ENCODE assay signal across 8 mouse cellular contexts in genomic region chr8:121653340-121654019, GRCm38 (mm10). TPM values are rescaled to one million over a fixed set of nuclear protein-coding genes. Genes with fewer than 3 reads are reported as not detected.
DNase-seq lines count a peak whose midpoint lies in the region; ATAC-seq and TF ChIP-seq lines count a peak whose summit lies in the region.

No protein-coding gene starts in this region.

- no peak for TF ChIP-seq CTCF in testis, adult 2 months (IDR thresholded peaks at IDR 0.05; ENCODE audit: control insufficient read depth, insufficient read depth, insufficient replicate concordance, low read depth, low read length)

- no peaks in the 10 kb centered on the region for H3K27me3 ChIP-seq in testis, adult 2 months (ENCODE audit: control insufficient read depth, insufficient read depth, low read length)
- no peaks in the 10 kb centered on the region for H3K27me3 ChIP-seq in kidney, embryonic 15.5 days
- no peaks in the 10 kb centered on the region for H3K27me3 ChIP-seq in midbrain, embryonic 12.5 days

- peak overlapping the region; percentile 95 for H3K4me2 ChIP-seq in kidney, embryonic 15.5 days
- peak overlapping the region; percentile 88 for H3K4me2 ChIP-seq in midbrain, embryonic 12.5 days (replicated peaks)

- WGBS in kidney, embryonic 15.5 days = 2% methylated on average over 31 of the region's 31 CpGs
- WGBS in midbrain, embryonic 12.5 days = 2% methylated on average over 31 of the region's 31 CpGs

- no peaks in the 10 kb centered on the region for H3K36me3 ChIP-seq in testis, adult 2 months (ENCODE audit: control insufficient read depth, insufficient read depth, low read length)
- H3K36me3 ChIP-seq in kidney, embryonic 15.5 days = no peaks in the 10 kb centered on the region
- peaks cover 7% of the 10 kb centered on the region; the same call in 1 of the 2 replicates for H3K36me3 ChIP-seq in midbrain, embryonic 12.5 days

- peak; percentile 67 for DNase-seq in adrenal gland, postnatal 10 days
- no peak for DNase-seq in adrenal gland, adult 18-20 months (ENCODE audit: low spot score in 2 of 2)
- DNase-seq in testis, postnatal 10 days (ENCODE audit: low spot score) = no peak
- DNase-seq in frontal cortex, postnatal 10 days (ENCODE audit: low spot score in 2 of 2) = no peak
- no peak for DNase-seq in adrenal gland, postnatal 14 days

- peaks cover 26% of the 10 kb centered on the region for H3K4me1 ChIP-seq in testis, adult 2 months (ENCODE audit: control insufficient read depth, insufficient read depth, low read length)
- H3K4me1 ChIP-seq in kidney, embryonic 15.5 days = peaks cover 44% of the 10 kb centered on the region
- H3K4me1 ChIP-seq in midbrain, embryonic 12.5 days = peaks cover 46% of the 10 kb centered on the region

- peak overlapping the region; percentile 79 for H3K27ac ChIP-seq in testis, adult 2 months (ENCODE audit: control insufficient read depth, insufficient read depth, low read depth, low read length)
- peak overlapping the region; percentile 95 for H3K27ac ChIP-seq in kidney, embryonic 15.5 days
- peak overlapping the region; percentile 98 for H3K27ac ChIP-seq in midbrain, embryonic 12.5 days (replicated peaks)

- H3K4me3 ChIP-seq in testis, adult 2 months (ENCODE audit: control insufficient read depth, low read depth, low read length) = peak overlapping the region; percentile 90
- peak overlapping the region; percentile 85 for H3K4me3 ChIP-seq in kidney, embryonic 15.5 days (replicated peaks)
- H3K4me3 ChIP-seq in midbrain, embryonic 12.5 days = peak overlapping the region; percentile 94

- TF ChIP-seq POLR2A in testis, adult 2 months (IDR thresholded peaks at IDR 0.05; ENCODE audit: control insufficient read depth, low read depth, low read length) = no peak

- peak overlapping the region; percentile 71 for H3K9ac ChIP-seq in kidney, embryonic 15.5 days
- peak overlapping the region; percentile 85 for H3K9ac ChIP-seq in midbrain, embryonic 12.5 days (replicated peaks)

- peak; percentile 19 for ATAC-seq in kidney, embryonic 15.5 days (replicated peaks; ENCODE audit: low FRiP score)
- peak; percentile 5; the same call in 1 of the 2 replicates for ATAC-seq in midbrain, embryonic 12.5 days (ENCODE audit: low FRiP score, low read depth)

- H3K9me3 ChIP-seq in kidney, embryonic 15.5 days (replicated peaks) = no peaks in the 10 kb centered on the region
- no peaks in the 10 kb centered on the region for H3K9me3 ChIP-seq in midbrain, embryonic 12.5 days

RNA-seq across cellular contexts. Expression of gene Zcchc14, which starts 0.8 kb away (rescaled TPM):
- 10 to 100 TPM; 38.0 to 47.6 TPM for total RNA-seq in adrenal gland, postnatal 10 days (2021)
- 10 to 100 TPM; 31.8 to 34.6 TPM for total RNA-seq in adrenal gland, adult 18-20 months (2021)
- 10.9 and 11.0 TPM in 2 replicates for polyA plus RNA-seq in testis, adult 2 months (2012; rRNA removed)
- polyA plus RNA-seq in kidney, embryonic 15.5 days (2015; fragmentation: Nextera tagmentation; extraction: Ambion mirVana) = 16.3 and 17.2 TPM in 2 replicates
- 27.7 TPM in 2 replicates for polyA plus RNA-seq in midbrain, embryonic 12.5 days (2016; fragmentation: Nextera tagmentation; extraction: Ambion mirVana)
- total RNA-seq in adrenal gland, postnatal 14 days (2021) = 41.0 and 46.2 TPM in 2 replicates
